Comparison of ENCODE assay signal across 10 mouse cellular contexts in the genomic region with DNA sequence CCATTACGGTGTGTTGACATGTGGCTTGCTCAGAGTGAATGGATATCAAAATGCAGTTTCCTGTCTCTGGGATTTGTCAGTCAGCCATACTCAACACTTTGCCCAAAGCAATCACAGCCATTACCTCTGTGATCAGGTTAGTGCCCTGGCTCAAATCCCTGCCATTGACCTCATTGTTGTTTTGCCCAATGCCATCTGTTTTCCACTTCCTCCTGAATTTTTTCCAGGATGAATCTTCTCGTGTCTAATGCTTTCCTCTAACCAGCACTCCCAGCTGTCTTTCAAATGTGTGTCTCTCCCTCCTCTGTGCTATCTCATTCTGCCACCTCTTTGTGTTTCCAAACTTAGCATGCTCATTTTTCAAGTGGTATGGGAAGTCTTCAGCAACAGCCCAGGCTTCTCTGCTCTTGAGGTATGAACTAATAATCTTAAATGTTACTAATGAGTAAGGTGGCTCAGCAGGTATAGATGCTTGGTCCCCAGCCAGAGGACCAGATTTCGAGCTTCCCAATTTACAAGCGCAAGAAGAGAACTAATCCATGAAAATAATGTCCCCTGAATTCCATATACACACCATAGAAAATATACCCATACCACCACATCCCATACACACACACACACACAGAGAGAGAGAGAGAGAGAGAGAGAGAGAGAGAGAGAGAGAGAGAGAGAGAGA.
"Had no signal": no experiment of that assay in that cellular context is flagged by ENCODE, and none has a peak within 500 bp of the region (broad histone marks: within the 10 kb centered on the region; RNA-seq: fewer than 3 reads in every experiment).

No protein-coding gene starts in this region.

- H3K27ac ChIP-seq: left cerebral cortex, adult 2 months; limb, embryonic 10.5 days; liver, embryonic 15.5 days; midbrain, embryonic 15.5 days; neural tube, embryonic 12.5 days had no signal

- DNase-seq: kidney, postnatal 25 days; lung, adult 2 months; lung, postnatal 4 days; thymus, postnatal 36 days had no signal

- H3K4me1 ChIP-seq: limb, embryonic 10.5 days; liver, embryonic 15.5 days; midbrain, embryonic 15.5 days; neural tube, embryonic 12.5 days had no signal

- H3K4me3 ChIP-seq: left cerebral cortex, adult 2 months; limb, embryonic 10.5 days; liver, embryonic 15.5 days; midbrain, embryonic 15.5 days; neural tube, embryonic 12.5 days had no signal

- ATAC-seq: lung, postnatal 0 days; midbrain, embryonic 15.5 days had no signal

- H3K27me3 ChIP-seq: liver, embryonic 15.5 days; midbrain, embryonic 15.5 days; neural tube, embryonic 12.5 days had no signal
